Mouse (Mus musculus): ENCODE measurements around the gene 1700025G04Rik.

- TF ChIP-seq CTCF (IDR thresholded peaks at IDR 0.05; ENCODE audit: low read depth, low read length) (no peak), POLR2A (IDR thresholded peaks at IDR 0.05; ENCODE audit: extremely low read depth, insufficient read depth, low read length) (no peak)
These were observed 61.2 kb downstream of the 1700025G04Rik start for GRCm38 (mm10) chr1:152028718-152029117.

Data from liver, adult 2 months (tissue).